Mouse (Mus musculus) embryonic stem cell, embryonic (primary cell): Measurements from ENCODE around the gene Commd9.

Source experiments
- CTCF ChIA-PET, 4 experiments: fragments of 300-600 bp in 2 of 4; fragments of 350-600 bp in 2 of 4; sonication (Branson Sonifier 250); formaldehyde crosslinking; loops; one replicate each; lab custom pipeline; 2022; ENCODE audit warnings: inconsistent platforms in 2 of 4; lab: Charles Lee
- POLR2A ChIA-PET, 4 experiments: fragments of 300-600 bp in 2 of 4; fragments of 350-600 bp in 2 of 4; sonication (Branson Sonifier 250); formaldehyde crosslinking; loops; one replicate each; lab custom pipeline; 2022; ENCODE audit warnings: antibody characterized with exemption in 4 of 4, inconsistent platforms in 1 of 4; lab: Charles Lee

Commd9 gene

DNA sequence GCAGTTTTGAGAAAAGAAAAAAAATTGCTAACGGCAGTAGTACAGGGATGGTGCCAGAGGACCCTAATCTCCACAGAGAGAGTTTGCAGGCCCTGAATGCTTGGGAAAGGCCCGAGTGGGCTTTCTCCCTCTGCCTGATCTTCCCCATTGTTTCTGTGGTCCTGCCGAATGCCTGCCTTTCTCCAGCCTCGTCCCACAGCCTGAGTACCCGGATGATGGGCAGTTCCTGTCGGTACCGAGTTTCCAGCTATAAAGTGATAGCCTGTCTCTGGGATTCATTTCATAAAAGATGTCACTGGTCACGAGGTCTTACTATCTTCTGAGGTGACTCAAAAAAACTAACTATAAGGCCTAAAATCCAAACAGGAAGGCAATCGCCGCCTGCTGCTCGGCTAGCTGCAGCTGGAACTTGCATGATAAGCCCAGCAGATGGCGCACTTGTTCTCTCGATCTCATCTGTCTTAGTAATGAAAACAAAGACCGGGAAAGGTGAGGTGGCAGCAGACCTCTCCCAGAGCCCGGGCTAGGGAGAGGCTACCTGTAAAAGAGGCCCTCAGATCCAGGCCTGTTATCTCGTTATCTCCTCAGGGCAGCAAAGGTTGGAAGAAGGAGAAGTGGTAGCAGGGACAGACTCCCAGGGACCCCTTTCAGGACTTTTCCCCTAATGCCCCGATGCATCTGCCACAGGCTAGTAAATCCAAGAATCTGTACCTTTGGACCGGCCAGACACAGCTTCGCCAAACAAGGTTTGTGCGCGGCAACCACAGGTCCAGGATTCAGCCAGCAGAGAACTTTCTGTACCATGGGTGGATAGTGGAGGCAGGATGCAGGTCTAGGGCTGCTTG, 19.7 kb downstream of the Commd9 start:
- CTCF ChIA-PET, result interaction anchor here (0.5 to 1.6 kb wide), 15 partner anchors 10 to 546 kb away, joined by 3 to 8 read pairs (median 3); no protein-coding TSS in a partner anchor

DNA sequence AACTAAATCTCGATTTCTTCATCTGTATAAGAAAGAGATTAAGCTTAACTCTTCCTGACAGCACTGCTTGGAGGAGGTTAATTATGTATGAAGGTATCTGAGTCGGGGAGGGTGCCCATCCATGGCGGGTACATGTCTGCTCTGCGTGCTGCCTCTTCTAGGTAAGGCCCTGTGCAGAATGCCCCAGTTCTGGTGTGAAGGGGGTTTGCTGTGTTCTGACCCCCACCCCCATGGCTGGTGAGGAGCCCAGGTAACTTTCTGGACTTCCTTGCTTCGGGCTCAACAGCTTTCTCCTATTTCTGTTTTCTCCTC, 20.3 kb downstream of the Commd9 start:
- ChIA-PET CTCF (interaction anchor here (0.7 to 1.6 kb wide), 10 partner anchors 9 to 544 kb away, joined by 3 to 7 read pairs (median 4); no protein-coding TSS in a partner anchor), POLR2A (interaction anchor here in 2 of 4 experiments (0.6 to 0.9 kb wide), 2 partner anchors 9 to 16 kb away, joined by 3 read pairs; no protein-coding TSS in a partner anchor)

More for the DNA sequence above, 19.7 kb downstream of the Commd9 start:
- POLR2A ChIA-PET, result interaction anchor here in 3 of 4 experiments (0.6 to 1.2 kb wide), 4 partner anchors 10 to 546 kb away, joined by 3 to 4 read pairs (median 3); no protein-coding TSS in a partner anchor

DNA sequence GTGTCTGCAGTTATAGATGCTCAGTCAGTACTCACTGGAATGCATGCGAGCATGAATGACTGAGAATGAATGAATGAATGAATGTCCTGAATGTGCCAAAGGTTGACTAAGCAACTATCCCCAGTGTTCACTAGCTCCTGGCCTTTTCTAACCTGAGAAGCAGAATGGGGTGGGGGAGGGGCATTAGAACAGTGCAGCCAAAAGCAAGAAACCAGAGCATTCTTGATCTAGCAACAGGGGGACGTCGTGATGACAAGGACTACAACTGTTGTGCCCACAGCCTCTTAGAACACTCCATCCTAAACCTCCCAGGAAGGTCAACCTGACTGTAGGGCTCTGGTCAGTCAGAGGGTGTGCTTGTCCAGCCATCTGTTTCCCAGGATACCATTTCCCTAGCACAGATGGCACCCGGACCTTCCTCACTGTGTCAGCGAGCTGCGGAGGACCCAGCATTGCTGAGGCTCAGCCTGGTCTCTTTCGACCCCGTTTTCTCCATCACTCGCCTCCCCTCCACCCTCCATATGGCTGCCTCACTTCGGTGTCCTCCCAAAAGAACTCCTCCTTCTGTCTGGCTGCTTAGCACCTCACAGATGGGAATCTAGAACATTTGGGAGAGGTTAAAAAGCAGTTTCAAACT, 21.5 kb downstream of the Commd9 start:
- CTCF ChIA-PET, result interaction anchor here in 1 of 4 experiments (0.6 kb wide), 1 partner anchor 123 kb away, joined by 3 read pairs; no protein-coding TSS in a partner anchor
- POLR2A ChIA-PET, result interaction anchor here in 1 of 4 experiments (0.6 kb wide), 2 partner anchors 47 to 1146 kb away, joined by 3 read pairs; no protein-coding TSS in a partner anchor

DNA sequence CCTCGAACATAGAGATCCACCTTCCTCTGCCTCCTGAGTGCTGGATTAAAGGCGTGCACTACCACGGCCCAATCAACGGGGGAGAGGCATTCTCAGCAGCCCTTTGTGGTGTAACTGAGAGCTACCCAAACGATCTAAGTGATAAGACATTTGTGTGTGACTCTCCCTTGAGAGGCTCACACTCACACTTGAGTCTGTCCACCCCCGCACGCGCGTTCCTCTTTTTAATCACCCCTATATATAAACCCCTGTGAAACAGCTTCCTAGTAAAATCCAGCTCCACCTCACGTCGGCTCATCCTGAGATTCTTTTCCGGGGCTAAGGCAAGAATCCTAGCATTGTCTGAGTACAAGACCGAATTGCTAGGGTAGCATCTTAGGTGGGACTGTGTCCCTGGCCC, 22.7 kb downstream of the Commd9 start:
- ChIA-PET CTCF (no interaction called here), POLR2A (interaction anchor here in 1 of 4 experiments (0.6 kb wide), 1 partner anchor 23 kb away, joined by 3 read pairs; no protein-coding TSS in a partner anchor)

DNA sequence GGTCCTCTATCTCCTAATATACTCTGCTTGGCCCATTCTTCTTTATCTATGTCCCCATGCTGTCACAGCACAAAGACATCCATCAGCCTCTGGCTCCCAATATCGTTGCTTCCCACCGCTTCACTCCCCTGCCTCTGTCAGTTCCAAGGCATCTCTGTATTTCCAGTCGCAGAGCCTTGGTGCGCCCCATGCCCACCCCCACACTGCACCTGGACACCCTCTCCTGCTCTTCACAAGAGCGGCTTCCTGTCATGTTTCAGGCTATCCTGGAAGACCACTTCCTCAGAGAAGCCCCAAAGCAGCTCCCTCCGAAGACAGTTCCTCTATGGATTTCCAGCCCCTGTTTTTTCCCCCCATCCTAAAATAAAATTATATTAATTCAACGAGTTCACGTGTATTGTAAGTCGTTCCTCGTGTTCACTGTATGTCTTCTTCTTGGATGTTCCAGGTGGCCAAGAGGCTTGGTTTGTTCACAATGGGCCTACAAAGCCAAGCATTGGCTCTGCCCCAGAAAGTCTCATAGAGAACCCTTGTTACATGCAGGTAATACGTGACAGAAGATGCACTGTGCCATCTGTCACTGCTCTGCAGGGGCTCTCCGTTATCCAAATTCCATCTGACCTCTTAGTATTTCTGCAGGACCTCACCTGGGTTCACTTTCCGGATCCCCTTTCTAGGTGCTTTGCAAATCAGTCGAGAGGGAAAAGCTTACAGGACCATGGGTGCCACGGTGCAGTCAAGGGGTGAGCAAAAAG, 23.5 kb downstream of the Commd9 start:
- POLR2A ChIA-PET, result interaction anchor here in 1 of 4 experiments (1.3 kb wide), 1 partner anchor 27 kb away, joined by 3 read pairs; no protein-coding TSS in a partner anchor
- CTCF ChIA-PET, result no interaction called here

DNA sequence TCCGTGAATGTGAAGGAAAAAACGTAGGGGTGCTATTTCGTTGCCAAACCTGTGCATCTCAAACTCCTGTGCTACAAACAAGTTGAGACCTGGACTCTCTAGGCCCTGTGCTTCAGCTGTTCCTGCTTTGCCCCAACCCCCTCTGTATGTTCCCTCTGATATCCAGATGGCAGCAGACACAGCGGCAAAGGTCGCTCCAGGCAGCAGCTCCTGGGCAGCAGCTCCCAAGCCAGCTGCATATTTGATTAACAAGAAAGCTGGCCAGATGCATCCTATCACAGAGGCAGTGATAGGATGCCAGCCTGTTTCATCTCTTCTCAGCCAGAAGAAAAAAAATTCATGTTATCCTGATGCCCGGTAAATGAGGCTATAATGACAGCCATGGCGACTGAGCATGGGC, 32.5 kb downstream of the Commd9 start:
- ChIA-PET CTCF (interaction anchor here in 1 of 4 experiments (0.7 kb wide), 1 partner anchor 122 kb away, joined by 4 read pairs; no protein-coding TSS in a partner anchor), POLR2A (no interaction called here)

DNA sequence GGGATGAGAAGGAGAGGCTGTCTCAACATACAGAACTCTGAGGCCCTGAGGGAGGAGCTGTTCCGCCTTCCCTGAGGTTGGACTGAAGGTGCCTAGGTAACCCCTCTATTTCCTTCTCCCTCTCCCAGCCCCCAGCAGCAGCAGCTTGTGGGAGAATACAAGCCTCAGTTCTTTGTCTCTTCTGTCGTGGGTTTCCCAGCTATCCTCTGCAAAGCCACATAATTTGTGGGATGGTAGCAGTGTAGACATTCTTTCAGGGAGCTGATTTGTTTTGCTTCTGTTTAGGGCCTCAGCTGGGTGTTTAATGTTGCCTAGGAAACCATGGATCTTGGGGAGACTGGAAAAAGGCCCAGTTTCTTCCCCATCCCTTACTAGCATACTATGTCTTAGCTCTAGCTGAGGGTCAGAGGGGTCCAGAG, 34.1 kb downstream of the Commd9 start:
- ChIA-PET POLR2A (no interaction called here), CTCF (interaction anchor here in 3 of 4 experiments (0.6 to 1.4 kb wide), 3 partner anchors 14 to 913 kb away, joined by 3 read pairs; no protein-coding TSS in a partner anchor)

DNA sequence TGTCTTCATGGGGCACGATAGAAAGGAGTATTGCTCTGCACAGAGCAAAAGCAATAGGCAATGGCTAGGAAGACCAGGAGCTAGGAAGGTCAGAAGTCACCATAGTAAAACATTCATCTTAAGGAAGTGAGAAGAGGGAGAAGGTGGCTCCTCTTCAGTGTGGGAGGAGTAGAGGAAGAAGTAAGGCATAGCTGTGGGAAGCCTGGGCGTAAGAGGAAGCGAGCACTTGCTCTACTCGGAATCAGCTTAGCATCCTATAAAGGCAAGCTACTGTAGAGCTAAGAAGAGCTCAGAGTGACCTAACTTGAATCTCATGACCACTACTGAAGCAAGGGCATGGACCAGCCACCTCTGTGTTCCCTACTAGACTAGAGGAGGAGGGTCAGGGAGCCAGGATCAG, 36.3 kb downstream of the Commd9 start:
- POLR2A ChIA-PET, result interaction anchor here in 1 of 4 experiments (1.2 kb wide), 1 partner anchor 16 kb away, joined by 3 read pairs; no protein-coding TSS in a partner anchor

DNA sequence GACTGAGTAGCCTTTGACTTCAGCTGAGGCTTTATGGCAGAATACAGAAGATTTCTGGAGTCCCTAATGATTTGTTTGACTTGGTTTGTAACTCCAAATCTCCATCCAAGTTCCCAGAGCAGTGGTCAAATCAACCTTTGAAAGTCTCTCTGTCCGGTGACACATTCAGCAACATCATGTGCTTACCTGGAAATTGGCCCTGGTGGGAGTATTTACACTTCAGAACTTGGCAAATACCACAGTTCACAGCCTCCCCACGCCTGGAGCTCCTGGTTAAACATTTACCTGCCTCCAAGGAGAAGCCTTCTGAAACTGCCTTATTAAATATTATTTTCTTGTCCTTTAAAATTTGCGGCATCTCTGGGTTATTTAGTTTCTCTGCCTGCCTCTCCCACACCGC, 37.1 kb downstream of the Commd9 start:
- ChIA-PET CTCF (no interaction called here), POLR2A (interaction anchor here in 1 of 4 experiments (1.2 kb wide), 1 partner anchor 17 kb away, joined by 3 read pairs; no protein-coding TSS in a partner anchor)

More for the DNA sequence above, 36.3 kb downstream of the Commd9 start:
- CTCF ChIA-PET, result interaction anchor here in 1 of 4 experiments (0.6 to 0.7 kb wide), 2 partner anchors 100 to 155 kb away, joined by 3 to 6 read pairs; no protein-coding TSS in a partner anchor

DNA sequence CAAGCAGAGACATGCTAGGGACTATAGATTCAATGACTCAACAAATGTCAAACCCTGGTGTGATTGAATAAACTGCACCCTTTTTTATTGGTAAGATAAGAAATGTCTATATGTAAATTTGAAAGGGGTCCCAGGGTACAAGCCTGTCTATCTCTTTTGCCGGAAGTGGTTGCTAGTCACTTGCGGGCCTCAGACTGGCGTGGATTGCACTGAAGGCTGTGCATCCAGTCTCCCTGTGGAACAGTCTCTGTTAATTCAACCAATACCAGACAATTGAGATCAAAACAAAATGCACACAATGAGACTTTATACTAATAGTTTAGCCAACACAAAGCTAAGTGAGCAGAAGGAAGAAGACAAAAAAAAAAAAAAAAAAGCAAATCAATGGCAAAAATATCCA, 39.1 kb downstream of the Commd9 start:
- POLR2A ChIA-PET, result no interaction called here

DNA sequence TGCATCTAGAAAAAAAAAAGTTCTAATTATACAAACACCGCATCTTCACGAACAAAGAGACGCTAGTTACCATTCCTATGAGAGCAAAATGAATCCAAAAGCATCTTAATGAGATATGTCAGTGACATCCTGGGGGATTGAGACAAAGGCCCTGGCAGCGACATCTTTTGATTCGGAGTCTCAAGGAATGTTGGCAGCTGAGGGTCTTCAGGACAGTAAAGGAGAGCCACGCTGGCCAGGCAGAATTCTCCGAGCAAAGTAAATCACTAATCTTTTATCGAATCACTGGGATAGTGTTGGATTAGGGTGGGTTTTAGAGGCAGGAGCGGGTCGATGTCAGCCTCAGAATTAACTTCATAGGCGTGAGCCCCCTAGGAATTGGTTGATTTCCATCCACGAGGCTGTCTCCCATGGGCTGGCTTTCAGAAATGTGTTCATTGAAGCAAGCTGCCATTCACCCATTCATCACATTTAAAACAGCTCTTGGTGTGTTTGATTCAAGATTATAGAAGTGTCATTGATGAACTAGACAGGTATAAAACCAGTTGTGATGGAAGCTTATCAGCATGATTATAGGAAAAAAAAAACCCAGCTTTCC, 39.6 kb downstream of the Commd9 start:
- CTCF ChIA-PET, result no interaction called here
- POLR2A ChIA-PET, result interaction anchor here in 1 of 4 experiments (1.1 kb wide), 1 partner anchor 25 kb away, joined by 3 read pairs; no protein-coding TSS in a partner anchor

More for the DNA sequence above, 39.1 kb downstream of the Commd9 start:
- CTCF ChIA-PET, result no interaction called here

DNA sequence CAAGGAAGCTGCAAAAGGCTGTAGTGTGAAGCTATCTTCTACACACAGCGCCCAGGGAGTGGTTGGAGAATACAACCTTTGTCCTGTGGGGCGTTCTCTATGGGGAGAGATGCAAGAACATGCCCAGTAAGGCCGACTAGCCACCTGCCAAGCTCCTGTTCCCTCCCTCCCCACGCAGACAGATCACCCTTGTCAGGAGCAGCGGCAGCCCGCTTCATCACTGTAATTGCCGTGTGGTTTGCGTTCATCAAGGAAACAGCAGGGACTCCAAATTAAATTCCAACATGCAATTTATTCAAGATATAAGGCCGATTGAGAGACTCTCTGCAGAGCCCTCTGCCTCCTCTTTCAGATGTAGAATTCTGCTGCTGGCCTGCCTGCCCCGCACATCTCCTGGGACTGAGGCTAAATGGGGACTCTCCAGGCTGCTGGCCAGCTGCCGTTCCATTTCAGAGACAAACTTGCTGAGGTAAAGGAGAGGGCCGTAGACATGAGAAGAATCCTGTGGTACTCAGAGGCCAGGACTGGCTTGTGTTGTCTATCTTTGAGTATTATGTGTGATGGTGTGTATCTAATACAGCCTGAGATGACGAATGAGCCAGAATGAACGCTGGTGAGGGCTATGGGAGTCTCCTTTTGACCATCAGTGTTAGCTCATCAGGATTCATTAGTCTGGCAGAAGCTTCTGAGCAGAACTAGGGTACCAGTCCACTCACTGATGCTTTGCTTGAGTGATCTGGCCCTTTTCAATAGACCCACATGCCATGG, 46.3 kb downstream of the Commd9 start:
- POLR2A ChIA-PET, result interaction anchor here in 1 of 4 experiments (0.6 kb wide), 1 partner anchor 471 kb away, joined by 3 read pairs; no protein-coding TSS in a partner anchor

DNA sequence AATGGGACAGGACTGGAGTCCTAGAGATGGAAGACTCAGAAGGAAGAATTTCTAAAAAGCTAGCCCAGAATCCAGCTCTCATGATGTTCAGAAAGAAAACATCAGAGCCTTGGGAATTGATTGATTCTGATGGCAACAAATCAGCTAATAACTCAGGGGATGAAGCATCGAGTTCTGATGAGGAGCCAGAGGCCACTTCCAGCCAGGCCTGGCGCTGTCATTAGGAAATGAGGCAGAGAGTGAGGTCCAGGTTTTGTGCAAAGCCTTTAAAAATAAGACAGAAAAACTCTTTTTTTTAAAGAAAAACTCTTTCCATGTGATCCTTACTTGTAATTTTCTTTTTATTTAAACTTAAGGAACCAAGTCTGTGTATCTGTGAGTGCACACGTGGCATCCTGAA, 47.3 kb downstream of the Commd9 start:
- ChIA-PET CTCF (no interaction called here), POLR2A (interaction anchor here in 1 of 4 experiments (0.6 to 0.7 kb wide), 2 partner anchors 25 to 470 kb away, joined by 3 to 4 read pairs; no protein-coding TSS in a partner anchor)

More for the DNA sequence above, 46.3 kb downstream of the Commd9 start:
- CTCF ChIA-PET, result interaction anchor here in 2 of 4 experiments (0.6 to 1.2 kb wide), 2 partner anchors 117 to 145 kb away, joined by 3 read pairs; no protein-coding TSS in a partner anchor

DNA sequence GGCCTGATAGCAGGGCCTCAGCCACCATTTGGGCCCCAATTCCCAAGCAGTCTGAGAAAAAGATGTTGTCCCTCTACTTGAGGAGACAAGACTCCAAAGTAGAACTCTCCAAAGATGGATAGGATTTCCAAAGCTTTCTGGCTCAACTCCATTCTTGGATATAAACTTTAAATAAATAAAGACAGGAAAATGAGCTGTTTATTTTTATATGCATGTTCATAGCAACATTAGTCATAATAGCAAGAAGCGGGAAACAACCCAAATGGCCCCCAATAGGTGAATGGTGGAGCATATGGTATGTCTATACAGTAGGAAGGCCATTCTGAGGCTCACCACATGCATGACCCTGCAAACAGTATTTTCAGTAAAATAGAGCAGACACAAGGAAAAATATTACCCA, 49.0 kb downstream of the Commd9 start:
- ChIA-PET POLR2A (interaction anchor here in 1 of 4 experiments (0.6 kb wide), 1 partner anchor 728 kb away, joined by 4 read pairs; no protein-coding TSS in a partner anchor), CTCF (interaction anchor here in 2 of 4 experiments (0.7 to 1.2 kb wide), 2 partner anchors 228 to 256 kb away, joined by 3 read pairs; no protein-coding TSS in a partner anchor)

DNA sequence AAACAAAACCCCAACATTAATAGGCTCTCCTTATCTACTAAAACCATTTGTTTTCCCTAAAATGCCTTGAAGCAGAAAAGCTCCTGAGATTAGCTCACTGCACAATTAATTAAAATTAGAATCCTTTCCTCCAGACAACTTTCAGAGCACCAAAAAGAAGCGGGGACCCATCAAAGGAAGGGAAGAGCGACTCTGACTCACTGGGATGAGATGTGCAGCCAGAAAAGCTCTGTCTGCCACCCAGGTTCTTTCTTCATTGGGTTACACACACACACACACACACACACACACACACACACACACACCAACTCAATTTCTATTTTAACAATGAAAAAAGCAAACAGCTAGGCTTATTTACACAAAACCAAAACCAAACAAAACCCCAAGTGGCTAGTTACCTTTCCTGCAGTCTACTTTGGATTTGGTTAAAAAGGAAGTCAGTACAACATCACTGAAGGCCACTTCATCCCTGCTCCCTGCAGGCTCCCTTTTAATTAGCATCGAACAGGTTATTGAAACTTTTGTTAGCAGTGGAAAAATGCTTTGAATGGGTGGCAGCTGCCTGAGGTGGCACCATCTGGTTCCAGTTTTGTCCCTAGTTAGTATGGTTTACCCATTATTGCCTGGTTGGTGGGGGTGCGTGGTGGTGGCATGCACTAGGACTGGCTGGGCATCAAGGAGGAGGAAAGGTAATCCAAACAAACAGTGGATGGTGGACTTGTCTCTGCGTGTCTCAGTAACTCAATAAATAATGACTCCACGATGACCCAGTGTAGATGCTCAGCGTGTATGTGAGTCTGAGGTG, 64.9 kb downstream of the Commd9 start:
- CTCF ChIA-PET, result no interaction called here
- POLR2A ChIA-PET, result no interaction called here
